Mouse (Mus musculus) 3134 (cell line): ENCODE measurements around the gene Cd276.
"Not testable (repeated sequence)": the region's sequence is repeated elsewhere in the genome, so short reads cannot be mapped to it uniquely, and the experiment has no call there.

Experiments
- DNase-seq: peaks from one replicate; pipeline ENCODE4 v3.0.0-alpha.2; 2011; ENCODE audit warnings: low spot score; ENCODE audit not compliant: insufficient read length; ENCODE audit errors: extremely low read depth

Gene Cd276

DNA sequence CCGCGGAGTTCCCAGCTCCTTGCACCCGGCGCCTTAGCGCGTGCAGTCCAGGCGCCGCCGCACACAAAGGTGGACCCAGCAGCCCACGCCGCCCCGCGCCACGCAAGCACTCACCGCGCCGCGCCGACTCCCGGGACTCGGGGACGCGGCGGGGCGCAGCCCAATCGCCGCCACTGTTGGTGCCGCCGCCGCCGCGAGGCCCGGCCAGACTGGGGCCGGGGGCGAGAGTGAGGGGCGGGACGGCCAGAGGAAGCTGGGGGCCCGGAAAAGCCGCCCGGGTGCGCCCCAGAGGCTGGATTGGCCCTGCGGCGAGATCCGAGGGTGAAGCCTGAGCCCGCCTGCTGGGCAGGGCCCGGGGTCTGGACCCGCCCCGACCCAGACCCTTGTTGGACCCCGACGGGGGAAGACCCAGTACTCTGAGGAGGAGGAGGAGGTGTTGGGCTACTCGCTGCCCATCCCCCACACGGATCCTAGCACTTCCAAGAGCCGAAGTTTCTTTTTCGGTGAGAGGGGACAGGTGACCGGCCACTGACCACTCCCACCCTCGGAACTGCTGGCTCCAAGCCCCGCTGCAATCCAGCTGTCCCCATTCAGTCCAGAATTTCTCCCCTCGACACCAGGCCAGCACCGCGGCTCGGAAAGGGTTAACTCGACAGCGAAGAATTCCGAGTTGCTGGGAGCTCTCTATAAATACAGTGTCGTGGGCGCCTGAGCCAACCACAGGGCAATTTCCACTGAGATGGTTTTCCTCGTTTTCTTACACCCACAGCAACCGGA is at the start of gene Cd276:
TSS of gene Cd276 (minus strand) at position 530 of the 777 bp plus-strand sequence.
- DNase-seq, result peak; percentile 79

DNA sequence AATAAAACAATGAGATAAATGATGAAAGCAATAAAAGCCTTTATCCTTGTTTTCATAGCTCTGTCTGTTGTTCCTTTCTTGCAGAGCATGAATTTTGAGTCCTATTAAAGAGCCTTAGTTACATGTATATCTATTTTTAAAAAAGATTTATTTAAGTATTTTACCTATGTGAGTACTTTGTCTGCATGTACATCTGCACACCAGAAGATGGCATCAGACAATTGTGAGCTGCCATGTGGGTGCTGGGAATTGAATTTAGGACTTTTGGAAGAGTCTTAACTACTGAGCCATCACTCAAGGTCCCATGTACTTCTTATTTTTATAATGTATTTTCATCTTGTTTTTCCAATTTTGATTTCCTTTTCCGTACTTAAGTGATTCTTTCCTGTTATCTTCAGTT is 40.1 kb upstream of the Cd276 start:
- no peak for DNase-seq

DNA sequence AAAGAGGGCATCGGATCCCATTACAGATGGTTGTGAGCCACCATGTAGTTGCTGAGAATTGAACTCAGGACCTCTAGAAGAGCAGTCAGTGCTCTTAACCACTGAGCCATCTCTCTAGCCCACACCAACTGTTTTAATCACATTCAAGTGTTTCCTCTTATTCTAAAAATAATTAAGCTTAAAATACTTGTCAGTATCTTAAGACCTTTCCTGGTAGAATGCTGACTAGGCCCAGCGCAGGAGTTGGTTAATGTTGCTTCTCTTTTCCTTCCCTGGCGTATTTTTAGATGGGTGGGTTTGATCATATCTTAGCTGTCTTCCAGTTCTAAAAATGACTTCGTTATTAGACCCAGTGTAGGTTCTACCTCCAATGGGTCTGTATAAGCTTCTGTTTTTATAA is 33.4 kb upstream of the Cd276 start:
- no peak for DNase-seq

DNA sequence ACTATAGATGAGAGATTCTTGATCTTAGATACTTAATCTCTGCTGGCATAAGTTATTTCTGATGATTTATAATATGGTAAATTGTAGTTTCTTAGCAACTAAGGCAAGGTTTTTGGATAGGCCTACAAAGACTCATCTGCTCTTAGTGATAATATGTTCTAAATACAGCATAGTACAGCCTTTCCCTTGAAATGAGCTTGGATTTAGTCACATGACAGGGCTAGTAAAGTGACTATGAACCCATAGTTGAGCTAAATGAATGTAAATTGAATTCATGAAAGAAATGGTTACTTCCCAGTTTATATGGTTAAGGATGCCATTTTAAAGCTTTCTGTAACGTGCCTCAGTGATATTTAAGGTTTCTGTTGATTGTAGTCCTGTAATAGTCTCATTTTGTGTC is 29.1 kb upstream of the Cd276 start:
- no peak for DNase-seq

DNA sequence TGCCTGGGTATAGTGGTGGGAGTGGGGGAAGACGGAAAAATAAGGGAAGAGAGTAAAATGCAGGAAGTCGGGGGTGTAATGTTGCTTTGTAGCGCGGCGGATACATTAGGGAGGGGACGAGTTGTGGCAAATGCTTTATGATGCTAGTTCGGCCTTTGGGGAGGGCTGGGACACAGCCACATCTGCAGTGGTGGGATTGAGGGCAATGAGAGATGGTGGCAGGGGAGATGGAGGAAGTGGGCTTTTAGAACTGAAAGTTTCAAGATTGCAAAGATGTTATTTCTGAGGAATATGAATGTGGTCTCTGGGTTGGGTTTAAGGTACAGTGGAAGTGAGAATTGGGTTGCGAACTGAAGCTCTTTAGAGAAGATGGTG is 28.0 kb upstream of the Cd276 start:
- DNase-seq, result peak; percentile 13

DNA sequence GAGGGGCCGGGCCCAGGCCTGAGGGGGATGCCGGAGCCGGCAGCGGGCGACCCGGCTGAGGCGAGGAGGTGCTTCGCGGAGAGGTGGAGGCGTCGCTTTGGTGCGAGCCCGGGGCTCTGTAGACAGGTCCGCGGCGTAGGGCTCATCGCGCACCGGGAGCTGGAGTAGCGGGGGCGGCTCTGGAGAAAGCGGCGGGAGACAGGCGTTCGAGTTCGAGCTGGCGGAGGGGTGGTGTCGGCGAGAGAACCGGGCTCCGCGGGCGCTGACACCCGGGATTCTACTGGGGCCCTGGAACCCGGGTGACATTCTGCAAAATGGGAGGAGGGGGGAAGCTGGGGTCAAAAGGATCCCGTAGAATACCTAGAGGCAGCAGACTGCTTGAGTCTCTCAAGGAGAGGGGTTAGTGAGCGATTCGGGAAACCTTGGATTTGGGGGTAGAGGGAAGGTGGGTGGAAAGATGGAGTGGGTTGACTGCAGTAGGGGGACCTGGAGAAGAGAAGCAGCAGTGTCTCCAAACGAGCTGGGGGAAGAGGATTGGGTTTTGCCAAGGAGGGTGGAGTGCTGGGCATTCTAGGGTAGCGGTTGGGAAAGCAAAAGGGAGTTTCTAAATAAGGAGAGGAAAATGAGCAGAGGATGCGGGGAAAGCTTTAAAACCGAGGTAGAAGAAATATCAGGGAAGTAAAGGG is 27.5 kb upstream of the Cd276 start:
- DNase-seq, result no peak

DNA sequence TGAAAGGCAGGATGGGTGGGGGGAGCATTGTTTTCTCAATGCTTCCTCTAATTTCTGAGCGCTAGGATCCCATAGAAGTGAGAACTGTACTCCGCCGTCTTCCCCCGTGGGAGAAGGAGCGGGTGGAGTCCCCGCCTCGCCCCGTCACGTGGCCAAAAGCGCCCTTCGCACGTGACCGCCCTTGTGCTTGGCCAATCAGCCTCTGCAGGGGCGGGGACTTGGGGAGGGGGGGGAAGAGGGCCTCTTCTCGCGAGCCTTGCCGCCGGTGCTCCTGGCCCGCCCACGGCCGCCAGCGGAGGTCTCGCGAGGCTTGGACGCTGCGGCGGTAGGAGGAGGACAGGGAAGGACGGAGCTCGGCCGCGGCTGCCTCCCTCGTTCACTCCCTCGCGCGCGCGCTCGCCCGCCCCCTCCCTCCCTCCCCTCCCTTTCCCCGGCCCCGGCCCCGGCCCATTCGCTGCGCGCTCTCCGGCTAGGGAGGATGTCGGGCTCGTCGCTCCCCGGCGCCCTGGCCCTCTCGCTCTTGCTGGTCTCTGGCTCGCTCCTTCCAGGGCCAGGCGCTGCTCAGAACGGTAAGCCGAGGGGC is 26.8 kb upstream of the Cd276 start, which contains the start of gene Nptn:
TSS of gene Nptn (plus strand) at position 283 of the 583 bp plus-strand sequence.
- DNase-seq, result peak; percentile 97

DNA sequence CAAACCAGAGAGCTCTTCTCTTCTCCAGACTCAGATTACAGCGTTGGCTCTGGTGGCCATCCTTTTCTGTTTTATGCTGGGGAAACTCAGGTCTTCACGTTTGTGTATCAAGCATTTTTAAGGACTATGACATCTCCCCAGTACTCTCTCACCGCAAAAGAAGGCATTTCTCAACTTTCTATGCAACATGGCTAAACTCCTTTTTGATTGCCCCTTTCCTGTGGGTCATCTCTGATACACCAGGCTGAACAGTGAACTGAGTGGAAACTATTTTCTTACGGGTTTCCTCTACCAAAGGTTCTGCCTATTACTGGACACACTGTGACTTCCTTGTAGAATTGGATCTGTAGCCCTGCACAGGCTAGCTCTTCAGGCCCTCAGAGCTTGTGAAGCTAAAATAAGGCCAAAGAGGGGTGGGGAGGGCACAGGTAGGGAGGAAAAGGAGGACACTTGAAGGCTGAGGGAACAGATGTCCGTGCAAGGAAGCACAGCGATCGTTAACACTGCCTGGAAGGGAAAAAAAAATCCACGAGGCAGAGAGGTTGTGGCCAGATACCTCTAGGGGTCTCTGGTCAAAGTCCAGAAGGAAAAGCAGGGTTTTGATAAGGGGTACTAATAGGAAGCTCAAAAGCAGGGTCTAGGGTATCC is 26.2 kb upstream of the Cd276 start:
- peak; percentile 35 for DNase-seq

DNA sequence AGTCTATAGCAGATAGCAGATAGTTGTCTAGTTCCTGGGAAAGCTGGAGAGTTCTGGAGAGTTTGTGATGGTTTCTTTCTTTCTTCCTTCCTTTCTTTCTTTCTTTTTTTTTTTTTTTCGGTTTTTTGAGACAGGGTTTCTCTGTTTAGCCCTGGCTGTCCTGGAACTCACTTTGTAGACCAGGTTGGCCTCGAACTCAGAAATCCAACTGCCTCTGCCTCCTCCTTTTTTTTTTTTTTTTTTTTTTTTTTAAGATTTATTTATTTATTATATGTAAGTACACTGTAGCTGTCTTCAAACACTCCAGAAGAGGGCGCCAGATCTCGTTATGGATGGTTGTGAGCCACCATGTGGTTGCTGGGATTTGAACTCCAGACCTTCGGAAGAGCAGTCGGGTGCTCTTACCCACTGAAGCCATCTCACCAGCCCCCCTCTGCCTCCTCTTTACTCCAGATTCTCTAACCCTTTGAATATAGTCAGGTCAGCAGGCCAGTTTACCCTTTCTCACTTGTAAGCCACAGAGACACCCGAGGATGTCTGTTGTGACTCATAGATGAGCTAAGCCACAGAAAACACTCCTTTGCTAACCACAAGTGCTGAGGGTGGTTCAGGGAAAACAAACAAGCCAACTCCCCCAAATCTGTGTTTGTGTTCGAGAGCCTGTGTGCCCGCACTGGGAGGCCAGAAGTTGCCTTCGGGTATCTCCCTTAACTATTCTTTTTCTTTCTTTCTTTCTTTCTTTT is 25.4 kb upstream of the Cd276 start:
- peak; percentile 84 for DNase-seq

DNA sequence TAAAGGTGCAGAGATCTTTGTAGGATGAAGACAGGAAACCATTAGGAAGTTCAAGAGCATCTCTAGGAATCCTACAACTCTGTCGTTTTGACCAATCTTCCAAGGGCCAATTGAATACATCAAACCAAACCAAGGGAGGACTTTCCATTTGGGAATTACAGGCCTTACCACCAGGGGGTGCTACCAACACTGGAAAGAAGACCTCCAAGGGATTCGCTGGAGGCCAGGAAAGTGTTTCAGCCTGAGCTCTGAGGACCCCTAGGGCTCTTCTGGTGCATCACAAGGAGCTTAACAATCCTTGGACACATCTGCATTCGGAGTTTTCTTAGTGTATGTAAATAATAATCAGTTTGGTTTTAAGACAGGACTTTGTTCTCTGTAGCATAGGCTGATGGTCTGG is 23.4 kb upstream of the Cd276 start:
- peak; percentile 48 for DNase-seq

DNA sequence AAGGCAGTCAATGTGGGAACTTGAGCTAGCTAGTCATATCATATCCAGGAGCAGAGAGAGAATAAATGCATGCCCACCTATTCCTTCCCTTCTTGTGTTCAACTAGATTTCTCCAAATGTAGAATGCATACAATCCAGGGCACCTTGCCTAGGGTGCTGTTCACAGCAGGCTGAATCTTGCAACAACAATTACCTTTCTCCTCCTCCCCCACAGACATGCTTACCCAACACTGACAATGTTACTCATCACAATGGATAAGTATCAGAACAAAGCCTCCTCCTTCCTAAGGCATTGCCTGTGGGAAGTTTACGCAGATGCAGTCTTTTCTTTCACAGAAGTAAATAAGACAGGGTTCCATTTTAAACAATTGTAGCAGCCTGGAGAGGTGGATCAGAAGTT is 15.8 kb upstream of the Cd276 start:
- no peak for DNase-seq

DNA sequence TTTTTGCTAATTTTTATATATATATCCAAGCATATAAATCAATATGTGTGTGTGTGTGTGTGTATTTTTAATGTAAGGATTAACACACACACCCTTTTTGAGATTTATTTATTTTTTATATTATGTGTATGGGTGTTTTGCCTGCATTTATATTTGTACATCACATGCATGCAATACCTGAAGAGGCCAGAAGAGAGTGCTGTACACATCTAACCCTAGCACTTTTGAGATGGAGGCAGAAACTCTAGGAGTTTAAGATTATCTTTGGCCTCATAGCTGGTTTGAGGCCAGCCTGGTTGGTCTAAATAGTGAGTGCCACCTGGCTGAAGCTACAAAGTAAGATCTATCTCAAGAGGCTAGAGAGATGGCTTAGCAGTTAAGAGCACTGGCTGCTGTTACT is 12.4 kb upstream of the Cd276 start:
- DNase-seq, result no peak

DNA sequence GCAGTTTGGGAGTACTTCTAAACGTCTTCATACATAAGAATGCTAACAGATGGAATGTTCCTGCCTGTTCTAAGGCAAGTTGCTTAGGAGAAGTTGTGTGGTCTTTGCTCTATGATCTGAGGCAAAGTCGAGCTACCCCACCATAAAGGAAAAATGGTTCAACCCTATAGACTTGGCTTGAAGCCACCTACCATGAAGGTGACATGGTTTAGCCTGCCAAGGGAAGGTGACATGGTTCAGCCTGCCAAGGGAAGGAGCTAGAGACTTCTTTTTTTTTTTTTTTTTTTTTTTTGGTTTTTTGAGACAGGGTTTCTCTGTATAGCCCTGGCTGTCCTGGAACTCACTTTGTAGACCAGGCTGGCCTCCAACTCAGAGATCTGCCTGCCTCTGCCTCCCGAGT is 10.7 kb upstream of the Cd276 start:
- DNase-seq, result not testable (repeated sequence)

DNA sequence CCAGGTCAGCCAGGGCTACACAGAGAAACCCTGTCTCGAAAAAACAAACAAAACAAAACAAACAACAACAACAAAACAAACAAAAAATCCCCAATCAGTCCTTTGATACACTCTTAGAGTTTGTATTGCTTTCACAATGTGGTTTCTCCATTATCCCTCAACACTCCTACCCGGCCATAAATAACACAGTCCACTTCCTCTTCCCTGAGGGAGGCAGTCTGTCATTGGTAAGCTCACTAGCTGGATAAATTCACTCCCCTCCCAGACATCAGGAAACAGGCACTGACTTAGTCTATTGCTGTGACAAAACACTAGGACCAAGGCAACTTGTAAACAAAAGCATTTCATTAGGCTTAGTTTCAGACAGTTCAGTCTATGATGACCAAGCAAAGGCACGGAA is 5.0 kb upstream of the Cd276 start:
- DNase-seq, result no peak

DNA sequence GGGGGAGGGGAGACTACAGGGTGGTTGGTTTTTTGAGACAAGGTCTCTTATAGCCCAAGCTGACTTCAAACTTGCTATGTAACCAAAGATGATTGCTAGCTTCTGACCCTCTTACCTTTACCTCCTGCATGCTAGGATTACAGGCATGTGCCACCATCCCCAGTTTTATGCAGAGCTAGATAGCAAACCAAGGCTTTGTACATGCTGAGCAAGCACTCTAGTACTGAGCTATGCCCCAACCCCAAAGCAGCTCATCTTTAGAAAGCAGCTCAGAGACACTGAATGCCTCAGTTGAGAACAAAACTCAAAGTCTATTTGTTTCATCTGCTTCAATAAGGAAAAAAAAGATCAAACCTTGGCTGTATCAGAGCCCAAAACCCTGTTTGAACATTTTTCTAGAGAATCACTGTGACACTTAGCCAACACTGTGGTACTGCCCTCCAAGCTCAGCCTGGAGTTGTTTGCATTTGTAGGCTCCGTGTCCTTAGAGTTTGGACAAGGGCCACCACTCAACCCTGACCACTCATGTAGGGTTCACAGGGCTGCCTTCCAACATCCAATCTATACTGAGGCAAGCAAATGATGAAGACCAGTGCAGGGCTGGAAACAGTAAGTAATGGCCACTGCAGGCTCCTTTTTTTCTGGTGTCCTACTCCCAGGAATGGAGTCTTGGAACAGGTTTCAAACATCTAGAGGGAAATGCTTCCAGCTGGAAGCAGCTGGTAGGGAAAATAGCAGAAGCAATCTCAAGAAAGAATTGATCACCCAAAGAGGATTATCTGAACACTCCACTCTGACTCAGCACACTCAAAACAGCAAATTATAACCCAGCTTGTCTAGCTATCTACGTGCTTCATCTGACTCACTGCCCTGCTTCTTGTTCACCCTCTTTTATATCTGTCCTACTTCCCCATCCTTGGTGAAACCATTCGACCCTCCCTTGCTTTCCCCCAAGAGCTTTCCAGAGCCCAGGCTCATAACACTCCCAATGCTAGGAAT is 2.5 kb upstream of the Cd276 start:
- no peak for DNase-seq

DNA sequence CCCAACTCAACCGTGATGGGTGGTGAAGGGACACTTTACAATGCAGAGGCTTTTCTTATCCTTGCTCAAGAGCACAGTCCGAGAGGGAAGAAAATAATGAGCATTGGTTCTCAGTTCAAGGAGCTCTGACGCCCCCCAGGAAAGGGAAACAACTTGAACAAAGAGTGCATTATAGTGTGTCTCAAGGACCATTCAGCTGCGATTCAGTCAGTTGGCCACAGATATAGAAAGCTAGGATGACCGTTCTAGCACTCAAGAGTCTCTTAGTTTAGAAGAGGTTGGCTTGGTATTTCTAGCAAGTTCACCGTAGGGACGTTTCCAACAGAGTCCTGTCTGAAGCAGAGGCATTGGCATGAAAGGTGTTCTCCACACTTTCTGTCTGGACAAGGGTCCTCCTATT is 1.4 kb upstream of the Cd276 start:
- DNase-seq, result no peak

DNA sequence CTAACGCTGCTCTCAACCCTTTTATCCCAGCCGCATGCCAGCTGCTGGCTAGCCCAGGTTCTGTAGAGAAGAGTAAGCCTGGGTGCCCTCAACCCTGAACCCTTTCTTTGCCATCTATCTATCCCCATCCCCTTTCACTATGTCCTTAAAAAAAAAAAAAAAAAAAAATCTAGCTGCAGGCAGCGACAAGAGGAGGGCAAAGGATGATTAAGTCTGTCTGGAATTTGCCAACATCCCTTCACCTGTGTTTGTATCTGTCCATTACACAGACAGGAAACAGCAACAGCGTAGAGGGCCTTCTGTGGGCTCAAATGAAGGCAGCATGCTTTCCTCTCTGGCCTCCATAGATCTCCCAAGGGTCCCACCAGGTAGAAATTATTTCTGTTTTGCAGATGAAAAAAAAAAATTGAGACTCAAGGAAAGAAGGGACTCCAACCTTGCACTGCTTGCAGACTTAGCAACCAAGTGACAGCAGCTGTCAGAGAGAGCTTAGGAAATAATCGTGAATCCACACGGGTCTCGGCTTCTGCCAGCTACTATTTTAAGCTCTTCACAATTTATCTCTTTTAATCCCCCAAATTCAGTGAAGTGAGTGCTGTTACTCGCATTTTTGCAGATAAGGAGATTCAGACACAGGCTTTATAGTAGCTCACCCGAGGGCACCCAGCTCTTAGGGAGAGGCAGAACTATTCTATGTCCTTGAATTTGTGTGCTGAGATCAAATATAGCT is 613 bp upstream of the Cd276 start:
- DNase-seq, result no peak

DNA sequence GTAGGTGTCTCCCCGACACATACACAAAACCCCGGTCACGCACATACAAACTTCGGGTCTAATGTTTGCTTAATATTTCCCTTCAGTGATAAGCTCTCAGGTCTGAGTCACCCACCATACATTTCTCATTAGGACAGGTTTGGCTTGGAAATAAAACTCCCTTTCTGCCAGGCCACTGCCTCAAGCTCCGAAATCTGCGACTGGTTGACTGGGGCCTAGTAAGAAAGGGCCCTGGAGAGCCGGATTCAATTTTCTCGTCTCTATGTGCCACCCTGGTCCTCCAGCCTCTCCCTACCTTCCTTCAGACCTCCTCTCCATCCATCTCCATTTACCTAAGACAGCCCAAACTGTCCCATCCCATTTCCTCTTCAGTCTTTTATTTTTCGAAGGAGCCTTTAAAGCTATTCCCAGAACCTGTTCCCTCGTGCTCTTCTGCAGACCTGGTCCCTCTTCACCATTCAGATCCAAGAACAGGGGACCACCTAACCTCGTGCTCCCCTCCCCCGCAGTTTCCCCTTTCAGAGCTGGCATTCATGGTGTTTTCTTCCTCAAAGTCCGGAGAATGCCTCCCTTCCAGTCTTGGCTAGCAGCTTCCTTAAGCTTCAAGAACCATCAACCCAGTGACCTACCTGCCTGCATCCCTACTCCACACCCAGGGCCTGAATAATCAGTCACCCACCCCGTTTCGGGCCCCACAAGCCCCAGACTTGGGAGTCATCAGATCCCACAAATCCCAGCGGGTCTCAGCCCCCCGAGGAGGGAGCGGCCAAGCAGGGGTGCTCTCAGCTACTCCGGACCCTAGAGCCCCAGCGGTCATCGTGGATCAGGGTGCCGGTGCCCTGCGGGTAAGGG is 955 bp downstream of the Cd276 start:
- peak; percentile 72 for DNase-seq
